Mouse (Mus musculus) heart, embryonic 14.5 days (tissue): ENCODE data around the gene Fance. TPM values are rescaled to one million over a fixed set of nuclear protein-coding genes. Genes with fewer than 3 reads are reported as not detected.

ENCODE experiments used
- ATAC-seq: fragments of 200-750 bp; cut with Nextera tagmentation; 2 replicates; pipeline ENCODE4 v1.8.0; 2017; ENCODE audit warnings: low read depth, moderate TSS enrichment; ENCODE audit not compliant: insufficient number of reproducible peaks, insufficient read depth, low FRiP score
- H3K27ac ChIP-seq, 2 experiments: fragments of 200-500 bp in 1 of 2; fragments of 300-500 bp in 1 of 2; sonication (generic) in 1 of 2; replicated peaks in 1 of 2; 2 replicates each; pipeline ENCODE4 v1.5.1; 2012 to 2014; ENCODE audit warnings: low read depth in 2 of 2, low read length in 2 of 2, control low read depth in 1 of 2, mild to moderate bottlenecking in 1 of 2, mixed read lengths in 1 of 2; ENCODE audit not compliant: control insufficient read depth in 1 of 2, insufficient read depth in 1 of 2
- H3K27me3 ChIP-seq: fragments of 300-500 bp; sonication (generic); 2 replicates; pipeline ENCODE4 v1.6.1; 2014; ENCODE audit warnings: mild to moderate bottlenecking, low read length, control low read depth; ENCODE audit not compliant: control insufficient read depth, insufficient read depth
- H3K36me3 ChIP-seq: fragments of 300-500 bp; sonication (generic); 2 replicates; pipeline ENCODE4 v1.6.1; 2014; ENCODE audit warnings: mild to moderate bottlenecking, control low read depth, low read length, mixed read lengths; ENCODE audit not compliant: control insufficient read depth, insufficient read depth
- H3K4me1 ChIP-seq, 2 experiments: fragments of 200-500 bp in 1 of 2; fragments of 300-500 bp in 1 of 2; sonication (generic) in 1 of 2; 2 replicates each; pipeline ENCODE4 v1.6.1; 2012 to 2014; ENCODE audit warnings: low read length in 2 of 2, control low read depth in 1 of 2, mixed read lengths in 1 of 2; ENCODE audit not compliant: control insufficient read depth in 2 of 2, insufficient read depth in 2 of 2
- H3K4me2 ChIP-seq: fragments of 300-500 bp; sonication (generic); 2 replicates; pipeline ENCODE4 v1.6.1; 2014; ENCODE audit warnings: mild to moderate bottlenecking, low read length
- H3K4me3 ChIP-seq, 2 experiments: fragments of 200-500 bp in 1 of 2; fragments of 300-500 bp in 1 of 2; sonication (generic) in 1 of 2; 2 replicates each; pipeline ENCODE4 v1.5.1; 2012 to 2014; ENCODE audit warnings: low read length in 2 of 2, mild to moderate bottlenecking in 2 of 2, control low read depth in 1 of 2, low read depth in 1 of 2, moderate library complexity in 1 of 2; ENCODE audit not compliant: control insufficient read depth in 1 of 2, insufficient read depth in 1 of 2
- H3K9ac ChIP-seq: fragments of 300-500 bp; sonication (generic); 2 replicates; pipeline ENCODE4 v1.6.1; 2014; ENCODE audit warnings: mild to moderate bottlenecking, low read length
- H3K9me3 ChIP-seq: fragments of 300-500 bp; sonication (generic); 2 replicates; pipeline ENCODE4 v1.6.1; 2016; ENCODE audit warnings: low read length, control low read depth; ENCODE audit not compliant: control insufficient read depth
- WGBS: fragments of 180-500 bp; shearing (Covaris S2); extraction: QIAGEN DNeasy Blood & Tissue Kit; methylation state at CpG from one replicate; pipeline ENCODE4 v1.1.7; 2014; 5-methylcytosine and 5-hydroxymethylcytosine counted together
- polyA plus RNA-seq: library from polyadenylated mRNA; unstranded; fragments of >200 nt; fragmentation: Nextera tagmentation; extraction: Ambion mirVana; gene quantifications from 2 replicates; pipeline ENCODE4 v1.2.1, GENCODE M21; 2014

Gene Fance
- polyA plus RNA-seq, 1 experiment from 2014 or later: 19.5 TPM

DNA sequence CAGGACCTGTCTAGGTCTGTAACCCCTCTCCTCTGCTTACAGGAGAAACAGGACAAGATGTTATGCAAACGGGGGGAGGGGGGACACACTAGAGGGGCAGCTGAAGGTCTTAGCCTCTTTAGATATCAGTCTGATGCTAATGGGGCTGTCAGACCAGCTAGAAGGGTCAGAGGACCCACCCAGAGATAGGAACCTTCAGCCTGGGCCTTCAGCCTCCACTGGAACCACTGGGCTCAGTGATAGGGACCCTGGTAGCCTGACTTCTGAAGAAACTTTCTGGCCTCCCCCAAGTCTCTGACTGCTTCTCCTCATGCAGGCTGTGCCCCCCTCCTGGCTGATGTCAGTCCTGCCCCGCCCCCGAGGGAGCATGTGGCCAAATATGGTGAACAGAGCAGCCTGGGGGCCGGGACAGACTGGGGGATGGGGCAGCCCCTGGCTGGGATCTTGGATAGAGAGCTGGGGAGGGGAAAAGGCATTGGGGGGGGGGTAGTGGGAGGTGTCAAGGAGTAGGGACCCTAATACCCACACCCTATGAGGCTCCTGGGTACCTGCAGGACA, 30.8 kb downstream of the Fance start:
- Histone ChIP-seq H3K9ac (peak overlapping the region; percentile 68), H3K27me3 (no peaks in the 10 kb centered on the region), H3K4me2 (peak overlapping the region; percentile 29), H3K36me3 (peaks cover 11% of the 10 kb centered on the region), H3K9me3 (no peaks in the 10 kb centered on the region), H3K27ac (peak overlapping the region; percentile 80 to 82), H3K4me3 (no peak overlapping the region), H3K4me1 (peaks cover 50 to 74% of the 10 kb centered on the region in 2 experiments)
- 17% methylated on average over 4 of the region's 4 CpGs for WGBS
- ATAC-seq: peak; percentile 35; the same call in 1 of the 2 replicates

DNA sequence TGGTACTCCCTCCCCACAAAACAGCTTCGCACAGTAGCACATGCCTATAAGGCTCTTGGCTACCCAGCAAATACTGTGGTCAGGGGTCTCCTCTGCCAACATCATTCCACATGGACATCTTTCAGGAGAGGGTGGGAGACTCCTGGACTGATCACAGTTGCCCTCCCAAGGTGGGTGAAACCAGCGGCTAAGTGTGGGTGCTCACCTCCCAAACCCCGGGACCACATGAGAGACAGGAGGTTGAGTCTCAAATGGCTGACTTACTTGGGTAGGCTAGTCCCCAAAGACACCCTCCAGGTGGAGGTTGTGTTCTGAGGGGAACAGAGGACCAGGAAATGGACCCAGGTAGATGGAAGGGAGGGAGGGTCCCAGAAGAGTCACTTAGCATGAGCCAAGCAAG, 31.4 kb downstream of the Fance start:
- WGBS: 47% methylated on average over 3 of the region's 3 CpGs

DNA sequence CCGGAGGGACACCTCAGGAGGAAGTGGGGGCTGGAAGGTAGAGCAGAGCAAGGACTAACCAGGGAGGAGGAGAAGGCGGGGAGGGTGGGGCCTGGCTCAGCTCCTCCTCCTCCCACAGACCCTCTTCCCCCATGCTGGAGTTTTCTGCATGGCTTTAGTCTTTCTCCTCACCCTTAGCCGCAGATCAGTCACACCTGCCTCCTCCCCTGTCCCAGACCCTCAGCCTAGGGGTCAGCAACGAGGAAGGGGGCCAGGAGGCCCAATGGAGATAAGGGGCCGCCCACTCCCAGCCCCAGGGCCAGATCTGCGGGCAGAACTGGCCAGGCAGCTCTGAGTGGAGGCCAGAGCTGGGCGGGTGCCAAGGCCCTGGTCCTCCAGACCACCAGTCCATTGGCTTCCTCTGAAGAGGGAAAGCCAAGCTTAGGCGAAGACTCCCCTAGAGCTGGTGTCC, 32.0 kb downstream of the Fance start:
- H3K4me3 ChIP-seq: no peak overlapping the region
- no peak for ATAC-seq
- 2% methylated on average over 8 of the region's 8 CpGs for WGBS
- H3K4me2 ChIP-seq: peak overlapping the region; percentile 58
- H3K9ac ChIP-seq: peak overlapping the region; percentile 68; the same call in 1 of the 2 replicates
- H3K9me3 ChIP-seq: no peaks in the 10 kb centered on the region
- H3K4me1 ChIP-seq: peaks cover 51 to 74% of the 10 kb centered on the region in 2 experiments
- H3K27ac ChIP-seq: peak overlapping the region; percentile 70 to 82
- peaks cover under 1% of the 10 kb centered on the region; the same call in 1 of the 2 replicates for H3K36me3 ChIP-seq
- H3K27me3 ChIP-seq: no peaks in the 10 kb centered on the region

More for the DNA sequence above, 31.4 kb downstream of the Fance start:
- H3K27ac ChIP-seq: peak overlapping the region; percentile 70 to 82
- peaks cover 7% of the 10 kb centered on the region for H3K36me3 ChIP-seq
- peak overlapping the region; percentile 58; the same call in 1 of the 2 replicates for H3K4me2 ChIP-seq
- no peaks in the 10 kb centered on the region for H3K9me3 ChIP-seq
- H3K4me1 ChIP-seq: peaks cover 52 to 79% of the 10 kb centered on the region in 2 experiments
- no peaks in the 10 kb centered on the region for H3K27me3 ChIP-seq
- peak overlapping the region; percentile 68 for H3K9ac ChIP-seq
- no peak overlapping the region for H3K4me3 ChIP-seq
- ATAC-seq: no peak

DNA sequence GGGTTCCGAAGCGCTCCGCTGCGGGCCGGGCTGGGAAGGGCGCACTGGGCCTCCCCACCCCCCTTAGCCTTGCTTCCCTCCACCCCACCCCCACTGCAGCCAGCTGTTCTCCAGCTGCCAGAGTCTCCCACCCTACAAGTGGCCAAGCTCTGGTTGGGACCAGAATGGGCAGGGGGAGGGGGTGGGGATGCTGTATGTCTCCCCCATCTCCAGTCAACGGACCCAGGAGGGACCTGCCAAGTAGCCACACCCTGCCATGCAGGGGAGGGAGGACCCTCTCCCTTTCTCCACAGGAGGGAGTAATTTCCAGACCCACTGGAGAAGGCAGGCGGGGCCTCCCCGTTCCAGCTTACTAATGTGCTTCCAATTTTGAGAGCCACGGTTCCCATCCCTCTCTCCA, 32.6 kb downstream of the Fance start:
- Histone ChIP-seq H3K4me2 (peak overlapping the region; percentile 58), H3K4me3 (no peak overlapping the region), H3K36me3 (no peaks in the 10 kb centered on the region), H3K27me3 (no peaks in the 10 kb centered on the region), H3K4me1 (peaks cover 46 to 68% of the 10 kb centered on the region in 2 experiments), H3K9ac (peak overlapping the region; percentile 68), H3K9me3 (no peaks in the 10 kb centered on the region), H3K27ac (peak overlapping the region; percentile 68 to 82)
- no peak for ATAC-seq
- WGBS: 12% methylated on average over 10 of the region's 10 CpGs

DNA sequence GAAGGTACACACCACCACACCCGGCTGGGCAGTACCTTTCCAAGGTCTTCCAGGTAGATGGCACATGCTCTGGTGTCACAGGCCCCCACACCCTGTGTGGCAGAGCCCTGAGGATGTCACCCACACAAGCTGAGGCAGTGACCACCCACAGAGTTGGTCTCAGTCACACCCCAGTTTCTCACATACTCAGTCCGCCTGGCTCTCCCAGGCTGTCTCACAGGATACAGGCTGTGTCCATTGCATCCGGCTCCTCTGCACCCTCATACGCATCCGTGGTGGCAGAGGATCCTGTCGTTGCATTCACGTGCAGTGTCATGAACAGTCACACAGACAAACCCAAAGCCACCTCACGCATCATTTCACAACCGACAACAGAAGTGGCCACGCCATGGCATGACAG, 34.0 kb downstream of the Fance start:
- Histone ChIP-seq H3K36me3 (no peaks in the 10 kb centered on the region), H3K27ac (no peak overlapping the region), H3K27me3 (0 out of 2 replicates have a peak, but pooled peaks cover 4% of the 10 kb centered on the region), H3K4me2 (no peak overlapping the region), H3K9ac (no peak overlapping the region), H3K4me3 (no peak overlapping the region), H3K4me1 (peaks cover 42 to 59% of the 10 kb centered on the region in 2 experiments), H3K9me3 (no peaks in the 10 kb centered on the region)
- 79% methylated on average over 10 of the region's 10 CpGs for WGBS
- ATAC-seq: no peak

DNA sequence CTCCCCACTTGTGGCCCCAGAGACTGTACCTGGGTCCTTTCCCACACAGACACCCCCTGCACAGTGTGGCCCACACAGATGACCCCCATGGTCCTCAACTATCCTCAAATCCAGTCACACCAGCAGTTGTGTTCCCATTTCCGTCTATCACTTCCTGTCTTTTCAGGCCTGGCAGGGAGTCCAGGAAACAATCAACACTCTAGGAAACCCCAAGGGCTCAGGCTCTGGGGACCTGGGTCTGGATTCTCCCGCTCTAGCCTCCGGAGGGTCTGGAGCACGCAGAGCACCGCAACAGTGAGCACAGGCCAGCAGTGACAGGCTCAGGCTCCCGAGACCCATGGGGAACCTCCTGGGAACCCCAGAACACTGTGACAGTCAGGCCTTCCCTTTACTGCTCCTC, 34.9 kb downstream of the Fance start:
- Histone ChIP-seq H3K36me3 (no peaks in the 10 kb centered on the region), H3K27ac (no peak overlapping the region), H3K27me3 (peaks cover 11% of the 10 kb centered on the region; the same call in 1 of the 2 replicates), H3K9me3 (no peaks in the 10 kb centered on the region), H3K4me1 (peaks cover 42 to 59% of the 10 kb centered on the region in 2 experiments), H3K4me3 (peak overlapping the region in 1 of 2 experiments; percentile 5; a peak in 2 of 4 replicates), H3K4me2 (peak overlapping the region; percentile 97), H3K9ac (peak overlapping the region; percentile 95)
- WGBS: 45% methylated on average over 6 of the region's 6 CpGs
- no peak for ATAC-seq

DNA sequence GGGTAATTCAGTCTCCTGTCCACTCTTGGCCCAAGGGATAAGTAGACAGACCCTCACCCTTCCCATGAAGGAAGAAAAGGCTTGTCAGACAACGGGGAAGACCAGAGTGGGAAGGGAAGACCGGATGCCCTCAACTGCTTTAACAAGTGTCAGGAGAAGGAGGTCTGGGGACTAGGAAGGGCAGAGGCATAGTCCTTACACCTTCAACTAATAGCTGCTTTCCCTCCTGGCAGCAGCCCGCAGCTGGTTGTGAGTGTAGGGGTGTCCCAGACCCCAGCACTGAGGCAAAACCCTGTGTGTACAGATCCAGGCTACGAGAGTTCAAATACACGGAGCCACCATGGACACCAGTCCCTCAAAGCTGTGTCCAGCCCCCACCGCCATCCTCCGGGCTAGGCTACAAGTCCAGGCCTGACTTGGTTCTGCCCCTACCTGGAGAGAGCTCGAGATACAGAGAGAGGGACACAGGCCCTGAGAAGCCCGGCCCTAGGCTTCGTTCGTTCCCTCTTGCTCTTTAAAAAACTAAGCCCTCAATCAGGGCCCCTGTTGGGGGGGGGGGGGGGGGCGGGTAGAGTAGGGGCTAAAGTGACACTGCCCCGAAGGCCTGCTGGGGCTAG, 36.1 kb downstream of the Fance start:
- Histone ChIP-seq H3K4me3 (peak overlapping the region; percentile 80 to 88), H3K27me3 (peaks cover 16% of the 10 kb centered on the region; the same call in 1 of the 2 replicates), H3K36me3 (no peaks in the 10 kb centered on the region), H3K4me1 (peaks cover 34 to 47% of the 10 kb centered on the region in 2 experiments), H3K9me3 (no peaks in the 10 kb centered on the region), H3K4me2 (peak overlapping the region; percentile 97), H3K9ac (peak overlapping the region; percentile 95), H3K27ac (peak overlapping the region; percentile 71 to 93)
- no peak for ATAC-seq
- 18% methylated on average over 12 of the region's 13 CpGs for WGBS
